Mouse (Mus musculus) embryonic facial prominence, embryonic 13.5 days (tissue): ENCODE measurements around the gene Sidt1. TPM values are rescaled to one million over a fixed set of nuclear protein-coding genes. Genes with fewer than 3 reads are reported as not detected.

Experiments
- ATAC-seq: fragments of 200-750 bp; cut with Nextera tagmentation; 2 replicates; pipeline ENCODE4 v1.8.0; 2017; ENCODE audit warnings: low read depth; ENCODE audit not compliant: insufficient number of reproducible peaks, insufficient read depth, low FRiP score, low TSS enrichment
- H3K27ac ChIP-seq: fragments of 300-500 bp; sonication (generic); 2 replicates; pipeline ENCODE4 v1.5.1; 2015; ENCODE audit warnings: moderate library complexity, mild to moderate bottlenecking, inconsistent platforms
- H3K27me3 ChIP-seq: fragments of 300-500 bp; sonication (generic); 2 replicates; pipeline ENCODE4 v1.6.1; 2015; ENCODE audit warnings: mild to moderate bottlenecking, inconsistent platforms
- H3K36me3 ChIP-seq: fragments of 300-500 bp; sonication (generic); 2 replicates; pipeline ENCODE4 v1.6.1; 2015; ENCODE audit warnings: mild to moderate bottlenecking, inconsistent platforms
- H3K4me1 ChIP-seq: fragments of 300-500 bp; sonication (generic); 2 replicates; pipeline ENCODE4 v1.6.1; 2015; ENCODE audit warnings: inconsistent platforms
- H3K4me2 ChIP-seq: fragments of 300-500 bp; sonication (generic); 2 replicates; pipeline ENCODE4 v1.6.1; 2015; ENCODE audit warnings: moderate library complexity, mild to moderate bottlenecking, inconsistent platforms
- H3K4me3 ChIP-seq: fragments of 300-500 bp; sonication (generic); 2 replicates; pipeline ENCODE4 v1.5.1; 2015; ENCODE audit warnings: mild to moderate bottlenecking, inconsistent platforms
- H3K9ac ChIP-seq: fragments of 300-500 bp; sonication (generic); 2 replicates; pipeline ENCODE4 v1.6.1; 2015; ENCODE audit warnings: mild to moderate bottlenecking, inconsistent platforms
- H3K9me3 ChIP-seq: fragments of 300-500 bp; sonication (generic); 2 replicates; pipeline ENCODE4 v1.6.1; 2016; ENCODE audit warnings: inconsistent platforms
- WGBS: fragments of 180-500 bp; shearing (Covaris S2); methylation state at CpG from one replicate; pipeline ENCODE4 v1.1.7; 2015; ENCODE audit warnings: mixed read lengths; 5-methylcytosine and 5-hydroxymethylcytosine counted together
- polyA plus RNA-seq: library from polyadenylated mRNA; unstranded; fragments of >200 nt; fragmentation: Nextera tagmentation; extraction: Ambion mirVana; gene quantifications from 2 replicates; pipeline ENCODE4 v1.2.1, GENCODE M21; 2015

The Sidt1 gene
- polyA plus RNA-seq, 1 experiment from 2014 or later: 0.53 TPM

DNA sequence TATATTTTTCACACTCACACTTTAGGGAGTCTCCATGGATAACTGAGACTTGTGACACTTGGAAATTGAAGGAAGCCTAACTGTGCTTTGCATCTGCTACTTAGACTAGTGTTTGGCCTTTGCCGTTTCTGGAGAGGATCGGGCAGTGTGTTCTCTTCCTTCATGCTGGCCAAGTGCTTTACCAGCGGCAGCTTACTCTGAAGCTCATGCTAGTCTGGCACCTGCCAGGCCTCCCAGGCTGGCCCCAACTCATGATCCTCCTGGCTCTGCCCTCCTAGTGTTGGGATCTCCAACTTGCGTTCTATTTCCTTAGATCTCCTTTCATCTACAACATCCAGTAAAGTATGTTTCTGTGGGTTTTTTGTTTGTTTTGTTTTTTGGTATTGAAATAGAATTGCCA lies 132.8 kb downstream of the Sidt1 start:
- no peak overlapping the region for H3K4me2 ChIP-seq
- H3K4me1 ChIP-seq: no peaks in the 10 kb centered on the region
- H3K4me3 ChIP-seq: no peak overlapping the region
- peaks cover 35% of the 10 kb centered on the region for H3K36me3 ChIP-seq
- 91% methylated on average over 4 of the region's 4 CpGs for WGBS
- no peaks in the 10 kb centered on the region for H3K27me3 ChIP-seq
- H3K9ac ChIP-seq: no peak overlapping the region
- ATAC-seq: no peak
- no peaks in the 10 kb centered on the region for H3K9me3 ChIP-seq
- H3K27ac ChIP-seq: no peak overlapping the region

DNA sequence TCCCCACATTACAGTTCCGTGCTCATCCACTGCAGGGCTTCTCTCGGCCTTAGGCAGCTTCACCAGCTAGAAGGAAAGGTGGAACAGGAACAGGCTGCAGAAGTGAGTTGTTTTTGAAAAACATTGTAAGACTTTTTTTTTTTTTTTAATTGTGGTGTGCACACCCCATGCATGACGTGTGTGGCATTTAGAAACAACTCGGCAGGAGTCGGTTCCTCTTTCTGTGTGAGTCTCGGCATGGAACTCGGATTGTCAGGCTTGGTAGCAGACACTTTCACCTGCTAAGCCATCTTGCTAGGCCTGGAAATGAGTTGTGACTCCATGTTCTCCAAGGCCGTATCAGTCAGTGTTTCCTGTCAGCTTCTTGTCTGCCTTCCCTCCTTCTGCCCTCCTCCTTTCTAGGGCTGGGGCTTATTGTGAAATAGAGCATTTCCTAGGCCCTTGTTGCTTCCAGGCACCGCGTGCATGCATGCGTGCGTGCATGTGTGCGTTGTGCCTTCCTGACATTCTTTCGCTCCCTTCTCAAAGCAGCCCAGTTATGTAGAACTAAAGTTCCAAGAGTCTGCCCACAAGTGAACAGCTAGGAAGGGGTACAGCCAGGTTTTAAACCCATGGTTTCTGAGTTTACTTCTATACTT lies 133.8 kb downstream of the Sidt1 start:
- Histone ChIP-seq H3K4me3 (no peak overlapping the region), H3K36me3 (peaks cover 31% of the 10 kb centered on the region), H3K9me3 (no peaks in the 10 kb centered on the region), H3K27ac (no peak overlapping the region), H3K27me3 (no peaks in the 10 kb centered on the region), H3K9ac (no peak overlapping the region), H3K4me2 (no peak overlapping the region), H3K4me1 (no peaks in the 10 kb centered on the region)
- WGBS: 94% methylated on average over 14 of the region's 14 CpGs
- ATAC-seq: no peak

DNA sequence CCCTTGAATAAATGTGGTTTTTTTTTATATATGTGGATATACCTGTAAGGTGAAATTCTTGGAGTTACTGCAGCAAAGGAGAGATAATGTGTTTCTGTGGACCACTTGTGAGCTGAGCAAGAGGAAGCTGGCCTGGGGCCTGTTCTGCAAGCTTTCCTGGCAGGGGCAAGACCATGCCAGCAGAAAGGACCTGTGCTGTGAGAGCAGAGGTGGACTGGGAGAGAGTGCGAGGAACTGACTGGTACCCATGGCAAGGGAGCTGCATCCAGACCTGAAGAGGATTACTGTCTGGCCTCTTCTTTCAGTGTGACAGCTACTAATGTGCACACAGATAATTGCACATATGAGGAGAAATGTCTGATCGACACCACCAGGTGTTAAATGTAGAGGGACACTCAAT lies 142.0 kb downstream of the Sidt1 start:
- Histone ChIP-seq H3K9me3 (peaks cover 4% of the 10 kb centered on the region), H3K4me3 (no peak overlapping the region), H3K27me3 (no peaks in the 10 kb centered on the region), H3K4me1 (no peaks in the 10 kb centered on the region), H3K27ac (no peak overlapping the region), H3K9ac (no peak overlapping the region), H3K4me2 (no peak overlapping the region), H3K36me3 (peaks cover 5% of the 10 kb centered on the region)
- WGBS: 88% methylated on average over 2 of the region's 2 CpGs
- no peak for ATAC-seq

Other genes starting within 250 kb of the Sidt1 start
- gene Atp6v1a, start 193.5 kb downstream of the Sidt1 start, polyA plus RNA-seq: 40.3 and 45.5 TPM in 2 replicates
- 97.8 and 105 TPM in 2 replicates for gene Naa50, start 193.4 kb downstream of the Sidt1 start, polyA plus RNA-seq
- 2.6 and 3.9 TPM in 2 replicates for gene Usf3, start 159.9 kb downstream of the Sidt1 start, polyA plus RNA-seq
- gene Spice1, start 13.9 kb upstream of the Sidt1 start, polyA plus RNA-seq: 21.0 and 26.7 TPM in 2 replicates
- gene Cfap44, start 61.6 kb upstream of the Sidt1 start, polyA plus RNA-seq: 0.98 and 1.2 TPM in 2 replicates
- 51.1 and 53.9 TPM in 2 replicates for gene Boc, start 225.7 kb upstream of the Sidt1 start, polyA plus RNA-seq